Mouse (Mus musculus) midbrain, embryonic 11.5 days (tissue): ENCODE results near the gene Slc22a5. TPM values are rescaled to one million over a fixed set of nuclear protein-coding genes. Genes with fewer than 3 reads are reported as not detected.
"Not testable (repeated sequence)": the region's sequence is repeated elsewhere in the genome, so short reads cannot be mapped to it uniquely, and the experiment has no call there.

ENCODE experiments used
- ATAC-seq: fragments of 200-750 bp; cut with Nextera tagmentation; 2 replicates; pipeline ENCODE4 v1.8.0; 2017; ENCODE audit warnings: moderate TSS enrichment, moderate library complexity; ENCODE audit not compliant: low FRiP score
- DNase-seq: peaks from one replicate; pipeline ENCODE4 v3.0.0; 2015; ENCODE audit warnings: low spot score; ENCODE audit errors: missing footprints
- H3K27ac ChIP-seq: fragments of 300-500 bp; sonication (generic); 2 replicates; pipeline ENCODE4 v1.5.1; 2014; ENCODE audit warnings: low read depth, low read length
- H3K27me3 ChIP-seq: fragments of 300-500 bp; sonication (generic); 2 replicates; pipeline ENCODE4 v1.6.1; 2014; ENCODE audit warnings: mild to moderate bottlenecking, low read length, moderate library complexity, mixed read lengths; ENCODE audit not compliant: control insufficient read depth, insufficient read depth
- H3K36me3 ChIP-seq: fragments of 300-500 bp; sonication (generic); 2 replicates; pipeline ENCODE4 v1.6.1; 2014; ENCODE audit warnings: mild to moderate bottlenecking, low read length, moderate library complexity, mixed read lengths; ENCODE audit not compliant: control insufficient read depth, insufficient read depth
- H3K4me1 ChIP-seq: fragments of 300-500 bp; sonication (generic); 2 replicates; pipeline ENCODE4 v1.6.1; 2014; ENCODE audit warnings: low read length; ENCODE audit not compliant: control insufficient read depth, insufficient read depth
- H3K4me2 ChIP-seq: fragments of 300-500 bp; sonication (generic); 2 replicates; pipeline ENCODE4 v1.6.1; 2014; ENCODE audit warnings: mild to moderate bottlenecking, moderate library complexity
- H3K4me3 ChIP-seq: fragments of 300-500 bp; sonication (generic); 2 replicates; pipeline ENCODE4 v1.5.1; 2014; ENCODE audit warnings: low read depth, low read length
- H3K9ac ChIP-seq: fragments of 300-500 bp; sonication (generic); 2 replicates; pipeline ENCODE4 v1.6.1; 2014; ENCODE audit warnings: low read length
- H3K9me3 ChIP-seq: fragments of 300-500 bp; sonication (generic); 2 replicates; pipeline ENCODE4 v1.6.1; 2016; ENCODE audit warnings: low read length; ENCODE audit not compliant: control insufficient read depth
- WGBS: fragments of 180-500 bp; shearing (Covaris S2); extraction: QIAGEN DNeasy Blood & Tissue Kit; methylation state at CpG from one replicate; pipeline ENCODE4 v1.1.7; 2014; 5-methylcytosine and 5-hydroxymethylcytosine counted together
- polyA plus RNA-seq: library from polyadenylated mRNA; unstranded; fragments of >200 nt; fragmentation: Nextera tagmentation; extraction: Ambion mirVana; gene quantifications from 2 replicates; pipeline ENCODE4 v1.2.1, GENCODE M21; 2014

Gene Slc22a5
- polyA plus RNA-seq, 1 experiment from 2014 or later, result 7.9 TPM

DNA sequence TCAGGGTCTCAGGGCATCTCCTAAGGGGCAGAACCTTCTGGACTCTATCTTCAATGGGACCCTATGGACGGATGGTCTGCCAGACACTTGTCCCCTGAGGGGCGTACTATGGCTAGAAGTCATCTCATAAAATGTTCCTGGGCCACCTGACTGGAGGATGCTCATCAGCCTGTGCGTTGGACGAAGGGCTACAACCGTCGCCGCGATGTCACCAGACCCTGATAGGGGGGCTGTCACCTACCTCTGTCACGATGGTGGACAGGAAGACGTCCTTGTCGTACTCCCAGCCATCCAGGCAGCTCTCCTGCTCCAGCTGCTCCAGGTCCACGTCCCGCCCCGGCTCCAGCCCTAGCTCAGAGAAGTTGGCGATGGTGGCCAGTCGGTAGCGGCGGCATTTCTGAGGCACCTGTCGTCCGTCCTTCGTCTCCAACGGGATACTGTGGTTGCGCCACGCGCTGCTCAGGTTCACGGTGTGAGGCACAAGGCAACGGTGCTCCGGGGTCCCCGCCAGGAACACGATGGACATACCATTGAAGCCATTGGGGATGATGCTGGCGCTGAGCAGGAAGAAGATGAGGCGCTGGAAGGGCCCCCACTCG, 455 bp downstream of the Slc22a5 start:
- no peak overlapping the region for H3K27ac ChIP-seq
- H3K9ac ChIP-seq, result peak overlapping the region; percentile 67
- WGBS, result 1% methylated on average over 33 of the region's 33 CpGs
- H3K4me1 ChIP-seq, result no peaks in the 10 kb centered on the region
- H3K4me3 ChIP-seq, result peak overlapping the region; percentile 50
- no peaks in the 10 kb centered on the region for H3K9me3 ChIP-seq
- DNase-seq, result peak; percentile 94
- H3K27me3 ChIP-seq, result no peaks in the 10 kb centered on the region
- no peak for ATAC-seq
- peak overlapping the region; percentile 81 for H3K4me2 ChIP-seq
- H3K36me3 ChIP-seq, result no peaks in the 10 kb centered on the region

DNA sequence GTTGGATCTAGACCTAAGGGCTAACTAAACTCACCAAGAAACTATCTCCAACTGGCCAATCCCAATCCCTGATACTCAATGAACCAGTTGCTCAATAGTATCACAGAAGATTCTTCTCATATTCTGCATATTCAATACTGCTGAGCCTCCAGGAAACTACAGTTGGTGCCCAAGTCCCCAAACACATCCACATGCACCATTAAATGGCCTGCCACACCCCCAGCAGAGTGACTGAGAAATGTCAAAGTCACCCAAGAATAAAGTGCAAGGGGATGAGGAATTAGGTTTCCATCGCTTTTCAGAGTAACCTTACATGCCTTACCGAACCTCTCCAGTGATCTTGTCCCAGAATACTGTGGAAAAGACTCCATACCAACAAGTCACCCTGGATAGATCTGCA, 1.2 kb downstream of the Slc22a5 start:
- 77% methylated on average over 2 of the region's 2 CpGs for WGBS

DNA sequence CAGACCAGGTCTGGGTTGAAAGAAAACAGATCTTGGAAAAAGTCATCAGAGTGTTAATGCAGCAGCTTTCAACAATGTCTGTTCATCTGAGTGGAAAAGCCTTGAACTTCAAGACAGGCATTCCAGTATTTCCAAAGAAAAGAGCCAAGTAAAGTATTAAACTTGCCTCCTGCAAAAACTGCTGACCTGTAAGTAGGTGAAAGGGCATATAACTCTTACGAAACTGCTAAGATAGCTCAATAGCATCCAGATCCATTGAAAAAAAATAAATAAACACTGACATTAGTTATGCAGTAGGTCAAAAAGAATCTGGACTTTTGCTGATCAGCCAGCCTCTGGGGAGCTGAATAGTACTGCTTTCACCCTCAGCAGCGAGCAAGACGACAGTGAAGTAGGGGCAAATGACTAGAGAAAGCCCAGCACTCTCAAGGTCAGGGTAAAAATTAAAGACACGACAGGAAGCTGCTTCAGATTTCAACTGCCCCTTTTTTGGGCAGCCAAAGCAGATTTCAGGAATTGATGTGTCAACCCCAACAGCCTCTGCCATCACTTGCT, 2.3 kb downstream of the Slc22a5 start:
- H3K4me1 ChIP-seq, result no peaks in the 10 kb centered on the region
- H3K9ac ChIP-seq, result no peak overlapping the region
- no peak overlapping the region for H3K4me2 ChIP-seq
- 71% methylated on average over 4 of the region's 4 CpGs for WGBS
- H3K27me3 ChIP-seq, result no peaks in the 10 kb centered on the region
- no peaks in the 10 kb centered on the region for H3K36me3 ChIP-seq
- DNase-seq, result no peak
- no peaks in the 10 kb centered on the region for H3K9me3 ChIP-seq
- no peak for ATAC-seq
- no peak overlapping the region for H3K27ac ChIP-seq
- H3K4me3 ChIP-seq, result no peak overlapping the region

More for the DNA sequence above, 1.2 kb downstream of the Slc22a5 start:
- H3K9me3 ChIP-seq, result no peaks in the 10 kb centered on the region
- ATAC-seq (no peak), DNase-seq (no peak)
- H3K4me1 ChIP-seq, result no peaks in the 10 kb centered on the region
- H3K9ac ChIP-seq, result no peak overlapping the region
- no peaks in the 10 kb centered on the region for H3K27me3 ChIP-seq
- H3K27ac ChIP-seq, result no peak overlapping the region
- H3K4me2 ChIP-seq, result no peak overlapping the region
- no peaks in the 10 kb centered on the region for H3K36me3 ChIP-seq
- H3K4me3 ChIP-seq, result no peak overlapping the region

DNA sequence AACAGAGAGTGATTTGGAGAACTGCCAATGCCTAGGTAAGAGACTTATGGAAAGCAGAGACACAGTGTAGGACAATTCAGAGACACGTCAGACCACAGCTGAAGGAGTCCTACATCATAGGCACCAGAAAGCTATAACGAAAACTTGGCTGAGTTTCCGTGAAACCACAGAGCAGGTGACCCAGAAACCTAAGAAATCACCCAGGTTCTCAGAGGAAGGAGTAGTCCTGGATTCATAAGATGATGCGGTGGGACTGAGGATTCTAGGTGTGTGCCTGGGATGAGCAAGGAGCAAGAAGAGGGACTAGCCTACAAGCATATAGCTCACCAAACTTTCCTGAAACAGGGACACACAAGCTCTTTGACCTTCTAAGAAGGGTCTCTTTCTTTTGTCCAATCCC, 3.2 kb downstream of the Slc22a5 start:
- DNase-seq, result no peak
- ATAC-seq, result no peak
- H3K4me1 ChIP-seq, result no peaks in the 10 kb centered on the region
- no peak overlapping the region for H3K9ac ChIP-seq
- H3K4me2 ChIP-seq, result no peak overlapping the region
- H3K9me3 ChIP-seq, result no peaks in the 10 kb centered on the region
- WGBS, result 92% methylated on average over 4 of the region's 4 CpGs
- no peak overlapping the region for H3K27ac ChIP-seq
- H3K27me3 ChIP-seq, result no peaks in the 10 kb centered on the region
- H3K4me3 ChIP-seq, result no peak overlapping the region
- no peaks in the 10 kb centered on the region for H3K36me3 ChIP-seq

DNA sequence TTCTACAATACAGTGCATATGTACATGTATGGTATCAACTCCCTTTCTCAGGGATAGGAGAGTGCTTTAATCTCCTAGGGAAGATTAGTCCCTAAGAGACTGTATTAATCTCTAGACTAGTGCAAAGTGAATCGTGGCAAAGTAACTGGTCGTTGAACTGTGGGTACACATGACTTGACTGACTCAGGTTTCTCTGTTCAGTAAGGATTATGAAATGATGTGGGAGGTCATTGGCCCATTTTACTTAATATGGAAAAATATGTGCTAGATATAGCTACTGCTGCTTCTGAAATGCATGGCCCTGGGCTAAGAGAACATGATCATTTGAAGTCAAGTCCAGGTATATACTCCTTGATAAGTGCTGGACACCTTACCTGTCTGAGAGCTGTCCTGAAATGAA, 8.2 kb downstream of the Slc22a5 start:
- no peaks in the 10 kb centered on the region for H3K27me3 ChIP-seq
- H3K4me1 ChIP-seq, result no peaks in the 10 kb centered on the region
- H3K9ac ChIP-seq, result no peak overlapping the region
- DNase-seq (no peak), ATAC-seq (no peak)
- H3K4me2 ChIP-seq, result no peak overlapping the region
- H3K27ac ChIP-seq, result no peak overlapping the region
- H3K4me3 ChIP-seq, result no peak overlapping the region
- no peaks in the 10 kb centered on the region for H3K36me3 ChIP-seq
- 93% methylated on average over 2 of the region's 2 CpGs for WGBS
- no peaks in the 10 kb centered on the region for H3K9me3 ChIP-seq

DNA sequence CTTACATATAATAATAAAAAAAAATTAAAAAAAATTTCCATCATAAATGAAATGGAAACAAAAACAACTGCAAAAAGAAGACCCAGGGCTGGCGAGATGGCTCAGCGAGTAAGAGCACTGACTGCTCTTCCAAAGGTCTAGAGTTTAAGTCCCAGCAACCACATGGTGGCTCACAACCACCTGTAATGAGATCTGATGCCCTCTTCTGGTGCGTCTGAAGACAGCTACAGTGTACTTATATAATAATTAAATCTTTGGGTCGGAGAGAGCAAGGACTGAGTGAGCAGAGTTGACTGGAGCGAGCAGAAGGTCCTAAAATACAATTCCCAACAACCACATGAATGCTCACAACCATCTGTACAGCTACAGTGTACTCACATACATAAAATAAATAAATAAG, 13.4 kb downstream of the Slc22a5 start:
- not testable (repeated sequence) for ATAC-seq, H3K27ac ChIP-seq, H3K27me3 ChIP-seq, DNase-seq, H3K4me1 ChIP-seq, H3K4me2 ChIP-seq, H3K9me3 ChIP-seq, H3K9ac ChIP-seq, H3K4me3 ChIP-seq, H3K36me3 ChIP-seq
- WGBS, result 83% methylated on average over 5 of the region's 5 CpGs

DNA sequence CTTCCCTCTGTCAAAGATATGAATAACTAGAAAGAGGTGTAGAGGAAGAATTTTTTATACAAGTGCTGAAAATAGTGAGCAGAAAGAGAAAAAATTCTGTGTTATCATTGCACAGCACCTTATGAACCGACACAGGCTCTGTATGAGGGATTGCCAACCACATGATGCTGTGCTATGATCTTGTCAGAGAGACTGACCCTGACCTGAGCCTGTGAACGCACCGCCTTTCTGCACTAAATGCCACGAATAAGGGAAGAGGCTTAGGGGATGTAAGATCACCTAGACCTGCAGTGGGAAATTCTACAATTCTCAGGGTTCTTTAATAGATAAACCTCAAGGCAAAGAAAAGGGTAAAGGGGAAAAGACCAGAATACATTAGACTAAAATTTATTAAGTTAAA, 15.0 kb downstream of the Slc22a5 start:
- ATAC-seq (no peak), DNase-seq (no peak)
- WGBS, result 90% methylated on average over 4 of the region's 4 CpGs
- Histone ChIP-seq H3K4me3 (no peak overlapping the region), H3K27me3 (no peaks in the 10 kb centered on the region), H3K4me2 (no peak overlapping the region), H3K4me1 (no peaks in the 10 kb centered on the region), H3K9me3 (no peaks in the 10 kb centered on the region), H3K27ac (no peak overlapping the region), H3K36me3 (no peaks in the 10 kb centered on the region), H3K9ac (no peak overlapping the region)

DNA sequence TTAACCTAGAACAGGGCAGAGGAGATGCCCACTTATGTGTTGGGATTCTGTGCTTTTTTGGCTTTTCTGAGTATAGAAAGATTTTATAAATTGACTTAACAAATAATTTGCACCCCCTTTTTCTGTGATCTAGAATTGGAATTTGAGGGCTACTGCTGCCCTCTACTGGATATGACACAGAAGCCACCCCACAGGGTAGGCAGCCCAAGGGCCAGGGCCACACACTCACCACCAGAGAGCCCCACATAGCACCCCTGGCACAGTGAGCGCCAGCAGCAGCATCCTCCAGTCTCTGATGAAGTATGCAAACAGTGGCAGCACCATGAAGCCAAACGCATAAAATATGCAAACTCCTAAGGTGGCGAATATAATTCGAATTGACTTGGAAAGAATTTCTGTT, 16.8 kb downstream of the Slc22a5 start:
- no peaks in the 10 kb centered on the region for H3K27me3 ChIP-seq
- WGBS, result 70% methylated on average over 4 of the region's 4 CpGs
- no peak for ATAC-seq

DNA sequence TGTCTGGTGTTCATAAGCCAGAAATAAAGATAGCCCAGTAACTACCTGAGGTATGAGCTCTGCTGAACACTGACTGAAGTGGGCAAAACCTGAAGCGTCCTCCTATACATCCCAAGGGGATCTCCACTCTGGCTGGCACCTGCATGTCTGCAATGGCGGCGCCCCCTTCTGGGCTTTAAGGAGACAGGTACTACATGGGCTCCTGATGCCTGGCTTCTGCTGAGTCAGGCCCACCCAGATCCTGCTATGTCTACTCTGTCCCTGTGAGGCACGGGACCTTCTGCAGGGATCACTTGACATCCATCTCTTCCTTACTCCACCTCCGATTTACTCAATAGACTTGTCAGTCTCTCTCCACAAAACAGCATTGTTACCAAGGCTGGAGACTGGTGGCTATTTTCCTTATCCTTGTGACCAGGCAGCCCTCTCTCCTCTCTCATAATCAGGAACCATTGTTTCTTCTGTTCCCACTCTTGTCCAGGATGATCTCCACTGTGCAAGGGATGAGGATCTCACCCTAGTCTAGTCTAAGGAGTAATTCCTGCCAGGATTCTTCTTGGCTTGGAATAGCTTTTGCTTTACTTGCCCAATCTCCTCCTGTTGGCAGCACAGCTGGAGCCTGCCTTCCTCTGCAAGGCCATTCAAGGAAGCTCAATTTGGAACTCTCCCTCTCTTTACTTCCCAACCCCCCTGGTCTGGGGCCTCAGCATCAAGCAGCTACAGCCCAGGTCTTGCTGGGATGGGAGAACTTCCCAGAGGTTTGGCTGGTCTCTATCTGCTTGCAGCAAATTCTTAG, 17.4 kb downstream of the Slc22a5 start:
- H3K9ac ChIP-seq, H3K27me3 ChIP-seq, H3K9me3 ChIP-seq, H3K4me2 ChIP-seq, H3K36me3 ChIP-seq, H3K27ac ChIP-seq, DNase-seq, H3K4me3 ChIP-seq, H3K4me1 ChIP-seq, ATAC-seq: not testable (repeated sequence)
- WGBS, result 77% methylated on average over 5 of the region's 5 CpGs

More for the DNA sequence above, 16.8 kb downstream of the Slc22a5 start:
- Histone ChIP-seq H3K4me1 (no peaks in the 10 kb centered on the region), H3K9ac (no peak overlapping the region), H3K9me3 (no peaks in the 10 kb centered on the region), H3K27ac (no peak overlapping the region), H3K4me2 (no peak overlapping the region), H3K36me3 (no peaks in the 10 kb centered on the region), H3K4me3 (no peak overlapping the region)
- DNase-seq, result no peak
